Mouse (Mus musculus): Measurements from ENCODE around the gene Grin2a. TPM values are rescaled to one million over a fixed set of nuclear protein-coding genes. Genes with fewer than 3 reads are reported as not detected.
A peak's percentile ranks its signal among the peaks of the same experiment; 100 is the strongest.

The Grin2a gene
- total and polyA plus RNA-seq, 3 experiments: not detected

DNA sequence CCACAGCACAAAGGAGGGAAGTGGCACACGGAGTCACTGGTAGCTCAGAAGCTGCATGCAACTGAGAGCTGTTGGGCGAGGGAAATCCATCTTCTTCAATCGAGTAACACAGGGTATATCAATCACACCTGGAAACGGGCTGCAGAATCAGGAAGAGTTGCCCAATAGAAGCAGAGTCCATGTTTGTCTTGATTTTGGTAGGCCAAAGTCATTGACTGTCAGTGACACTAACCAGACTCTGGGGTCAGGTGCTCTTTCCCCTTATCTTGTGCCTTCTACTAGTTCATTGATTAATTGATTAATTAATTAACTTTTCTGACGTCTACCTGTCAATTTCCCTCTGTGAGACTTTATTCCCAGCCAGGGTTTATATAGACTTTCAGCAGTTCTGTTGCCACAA, 468.1 kb downstream of the Grin2a start:
- H3K9me3 ChIP-seq (replicated peaks; ENCODE audit: insufficient read depth, low read length): no peaks in the 10 kb centered on the region
- TF ChIP-seq POLR2AphosphoS5 (IDR thresholded peaks at IDR 0.05; ENCODE audit: borderline replicate concordance, low read depth, low read length): no peak
- no peak for TF ChIP-seq TAL1 (IDR thresholded peaks at IDR 0.05; ENCODE audit: low read length)
- no peak for TF ChIP-seq USF1 (IDR thresholded peaks at IDR 0.05; ENCODE audit: low read depth, low read length)
- TF ChIP-seq MAX (IDR thresholded peaks at IDR 0.05; ENCODE audit: low read length): no peak
- no peak for TF ChIP-seq NELFE (IDR thresholded peaks at IDR 0.05; ENCODE audit: low read depth, low read length)
- no peak for TF ChIP-seq GATA1 (IDR thresholded peaks at IDR 0.05; ENCODE audit: low read depth, low read length)
- no peak for TF ChIP-seq ZC3H11A (IDR thresholded peaks at IDR 0.05; ENCODE audit: low read depth, low read length)
- no peak for TF ChIP-seq POLR2AphosphoS2 (IDR thresholded peaks at IDR 0.05; ENCODE audit: low read length)
- no peak for TF ChIP-seq CHD1 (IDR thresholded peaks at IDR 0.05; ENCODE audit: low read depth, low read length)
- TF ChIP-seq ZNF384 (IDR thresholded peaks at IDR 0.05; ENCODE audit: low read depth, low read length): no peak
- TF ChIP-seq SMC3 (IDR thresholded peaks at IDR 0.05; ENCODE audit: low read depth, low read length): no peak
- TF ChIP-seq RCOR1 (IDR thresholded peaks at IDR 0.05; ENCODE audit: low read depth, low read length): no peak
- no peak for TF ChIP-seq MYC (IDR thresholded peaks at IDR 0.05; ENCODE audit: low read depth, low read length)
- TF ChIP-seq ZKSCAN1 (IDR thresholded peaks at IDR 0.05; ENCODE audit: low read depth, low read length): no peak
- no peak for TF ChIP-seq POLR2A (IDR thresholded peaks at IDR 0.05; ENCODE audit: control insufficient read depth in 1 of 2, insufficient read depth in 1 of 2, low read depth in 1 of 2, low read length in 2 of 2, poor library complexity in 1 of 2)
- TF ChIP-seq BHLHE40 (IDR thresholded peaks at IDR 0.05; ENCODE audit: borderline replicate concordance, low read depth, low read length): no peak
- TF ChIP-seq NRF1 (IDR thresholded peaks at IDR 0.05; ENCODE audit: insufficient read depth, low read depth, low read length, poor library complexity, severe bottlenecking): no peak
- H3K9ac ChIP-seq (ENCODE audit: control insufficient read depth, low read depth, low read length, poor library complexity, severe bottlenecking): no peak overlapping the region
- H3K79me2 ChIP-seq (ENCODE audit: control insufficient read depth, insufficient read depth, low read length, poor library complexity): no peaks in the 10 kb centered on the region
- H3K36me3 ChIP-seq (ENCODE audit: control insufficient read depth in 1 of 2, insufficient read depth in 2 of 2, low read length in 2 of 2): no peaks in the 10 kb centered on the region
- H3K27me3 ChIP-seq (ENCODE audit: control insufficient read depth in 1 of 2, insufficient read depth in 2 of 2, low read length in 2 of 2): no peaks in the 10 kb centered on the region
- no peak overlapping the region for H3K4me3 ChIP-seq (ENCODE audit: control insufficient read depth in 1 of 2, insufficient read depth in 1 of 2, low read depth in 2 of 2, low read length in 2 of 2)
- no peak for DNase-seq (ENCODE audit: low read depth, low spot score)
- no peaks in the 10 kb centered on the region for H3K4me1 ChIP-seq (ENCODE audit: control insufficient read depth in 1 of 2, insufficient read depth in 2 of 2, low read length in 2 of 2)
- H3K27ac ChIP-seq (ENCODE audit: control insufficient read depth, low read depth, low read length): no peak overlapping the region

DNA sequence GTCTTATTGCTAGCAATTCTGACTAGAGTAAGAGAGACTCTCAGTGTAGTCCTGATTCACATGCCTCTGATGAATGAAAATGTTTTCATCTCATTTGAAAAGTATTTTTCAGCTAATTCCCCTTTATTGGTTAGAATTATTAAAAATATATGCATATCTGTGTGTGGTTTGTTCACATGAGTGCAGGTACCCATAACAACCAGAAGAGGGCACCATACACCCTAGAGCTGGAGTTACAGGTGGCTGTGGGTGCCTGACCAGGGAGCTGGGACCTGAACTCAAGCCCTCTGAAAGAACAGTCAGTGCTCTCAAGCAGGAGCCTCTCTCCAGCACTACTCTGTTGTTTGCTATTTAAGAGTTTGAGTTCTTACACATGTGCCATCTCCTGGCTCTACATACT, 472.0 kb downstream of the Grin2a start:
- Histone ChIP-seq H3K79me2 (ENCODE audit: control insufficient read depth, insufficient read depth, low read length, poor library complexity) (no peaks in the 10 kb centered on the region), H3K27me3 (ENCODE audit: control insufficient read depth in 1 of 2, insufficient read depth in 2 of 2, low read length in 2 of 2) (no peaks in the 10 kb centered on the region), H3K36me3 (ENCODE audit: control insufficient read depth in 1 of 2, insufficient read depth in 2 of 2, low read length in 2 of 2) (no peaks in the 10 kb centered on the region), H3K27ac (ENCODE audit: control insufficient read depth, low read depth, low read length) (no peak overlapping the region), H3K9me3 (replicated peaks; ENCODE audit: insufficient read depth, low read length) (no peaks in the 10 kb centered on the region), H3K4me3 (ENCODE audit: control insufficient read depth in 1 of 2, insufficient read depth in 1 of 2, low read depth in 2 of 2, low read length in 2 of 2) (no peak overlapping the region), H3K9ac (ENCODE audit: control insufficient read depth, low read depth, low read length, poor library complexity, severe bottlenecking) (no peak overlapping the region), H3K4me1 (ENCODE audit: control insufficient read depth in 1 of 2, insufficient read depth in 2 of 2, low read length in 2 of 2) (no peaks in the 10 kb centered on the region)
- DNase-seq (ENCODE audit: low read depth, low spot score): no peak
- TF ChIP-seq CTCF (IDR thresholded peaks at IDR 0.05 in 2 of 3, conservative IDR thresholded peaks at IDR 0.05 in 1 of 3; ENCODE audit: control insufficient read depth in 1 of 3, insufficient read depth in 1 of 3, low read depth in 2 of 3, low read length in 3 of 3, poor library complexity in 1 of 3, severe bottlenecking in 1 of 3): peak in 2 of 3 experiments; percentile 8 to 22; a peak in 2 of 6 replicates
- TF ChIP-seq MEF2A (IDR thresholded peaks at IDR 0.05; ENCODE audit: extremely low read depth, insufficient replicate concordance, low read depth, low read length, poor library complexity, severe bottlenecking): no peak

Other genes with a start within 250 kb of the Grin2a start
- not detected in 2 replicates for gene Rpl39l, start 174.7 kb upstream of the Grin2a start, total RNA-seq (2012; rRNA removed)
- gene Rpl39l, start 174.7 kb upstream of the Grin2a start, polyA plus RNA-seq (2012; ENCODE audit: insufficient read depth in 1 of 2, insufficient read length in 2 of 2, low read depth in 1 of 2, low replicate concordance in 2 of 2, missing spikeins in 1 of 2): not detected
- 0.23 TPM in 2 replicates for gene Atf7ip2, start 197.2 kb upstream of the Grin2a start, total RNA-seq (2012; rRNA removed)
- gene Atf7ip2, start 197.2 kb upstream of the Grin2a start, polyA plus RNA-seq (2012; ENCODE audit: insufficient read depth in 1 of 2, insufficient read length in 2 of 2, low read depth in 1 of 2, low replicate concordance in 2 of 2, missing spikeins in 1 of 2): under 1 TPM in 1 of 2 experiments, not detected in 1; 0.11 TPM

Data from MEL (cell line).